Mouse (Mus musculus) regulatory T cell (primary cell): ENCODE results near the gene Brdt.
"Not testable (repeated sequence)": the region's sequence is repeated elsewhere in the genome, so short reads cannot be mapped to it uniquely, and the experiment has no call there.

Experiments
- in situ Hi-C: fragments of 300-600 bp; cut with MboI, MseI; formaldehyde crosslinking; loops from one replicate; pipeline ENCODE4 v1.15.1; 2025; ENCODE audit warnings: high pct_unique_total_duplicates

The Brdt gene

DNA sequence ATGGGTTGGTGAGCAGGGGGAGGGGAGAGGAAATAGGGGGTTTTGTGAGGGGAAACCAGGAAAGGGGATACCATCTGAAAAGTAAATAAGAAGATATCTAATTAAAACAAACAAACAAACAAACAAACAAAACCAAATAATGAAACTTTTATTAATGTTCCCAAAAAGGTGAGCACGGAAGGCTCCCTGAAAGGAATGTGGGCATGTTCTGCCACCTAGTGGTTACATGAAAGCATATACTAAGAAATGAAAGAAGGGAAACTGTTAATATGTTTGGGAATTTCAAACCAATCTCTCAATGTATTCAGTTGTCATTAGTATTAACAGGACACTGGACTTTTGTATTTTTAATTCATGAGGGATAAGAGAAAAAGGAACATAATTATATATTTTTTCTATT, 10.3 kb upstream of the Brdt start:
- in situ Hi-C loops = loop anchor here (5.0 kb wide), 1 partner anchor 348 kb away; no protein-coding TSS in a partner anchor

DNA sequence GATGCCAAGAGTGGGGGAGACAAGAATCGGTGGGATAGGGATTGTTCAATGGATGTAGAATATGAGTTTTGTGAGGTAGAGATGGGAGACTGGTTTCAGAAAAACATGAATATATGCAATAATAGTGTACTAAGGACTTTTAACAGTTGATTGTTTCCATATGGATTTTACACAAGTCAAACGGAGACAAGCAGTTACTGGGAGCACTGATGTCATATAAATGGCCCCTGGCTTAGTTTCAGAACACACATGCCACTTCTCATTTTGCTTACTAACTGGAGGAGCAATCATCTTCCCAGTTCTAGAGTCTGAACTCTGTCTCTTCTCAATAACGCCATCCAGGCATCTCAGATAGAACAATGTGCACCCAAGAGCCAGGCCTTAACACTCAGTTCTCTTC, 9.4 kb downstream of the Brdt start:
- in situ Hi-C loops = no loop called here

DNA sequence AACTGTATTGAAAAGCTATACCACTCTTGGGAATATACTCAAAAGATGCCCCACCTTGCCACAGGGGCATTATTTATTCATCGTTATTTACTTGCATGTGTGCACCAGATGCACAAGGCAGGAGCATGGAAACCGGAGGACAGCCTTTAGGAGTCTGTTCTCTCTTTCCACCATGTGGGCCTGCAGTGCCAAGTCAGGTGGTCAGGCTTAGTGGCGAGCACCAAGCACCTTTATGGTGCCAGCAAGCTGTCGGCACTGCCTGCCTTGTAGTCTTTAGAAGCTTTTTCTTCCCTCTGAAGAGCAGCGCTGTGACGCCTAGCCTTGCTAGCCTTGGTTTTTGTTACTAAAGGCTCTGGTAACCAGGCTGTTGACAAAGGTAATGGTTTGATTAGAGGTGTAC, 11.9 kb downstream of the Brdt start:
- in situ Hi-C loops = no loop called here

DNA sequence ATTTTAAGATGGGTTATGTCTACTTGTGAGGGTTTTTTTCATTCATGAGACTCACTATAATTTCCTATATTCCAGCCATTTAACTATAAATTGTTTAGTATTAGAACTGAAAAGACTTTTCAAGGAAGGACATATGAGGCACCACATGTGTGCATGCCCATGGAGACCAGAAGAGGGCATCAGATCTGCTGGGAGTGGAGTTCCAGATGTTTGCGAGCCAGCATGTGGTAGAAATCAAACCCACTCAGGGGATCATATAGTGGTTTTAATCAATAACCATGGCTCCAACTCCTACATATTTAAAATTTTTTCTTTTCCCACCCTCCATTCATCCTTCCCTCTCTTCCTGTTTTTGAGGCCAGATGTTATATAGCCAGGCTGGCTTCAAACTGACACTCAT, 15.3 kb downstream of the Brdt start:
- in situ Hi-C loops = no loop called here

DNA sequence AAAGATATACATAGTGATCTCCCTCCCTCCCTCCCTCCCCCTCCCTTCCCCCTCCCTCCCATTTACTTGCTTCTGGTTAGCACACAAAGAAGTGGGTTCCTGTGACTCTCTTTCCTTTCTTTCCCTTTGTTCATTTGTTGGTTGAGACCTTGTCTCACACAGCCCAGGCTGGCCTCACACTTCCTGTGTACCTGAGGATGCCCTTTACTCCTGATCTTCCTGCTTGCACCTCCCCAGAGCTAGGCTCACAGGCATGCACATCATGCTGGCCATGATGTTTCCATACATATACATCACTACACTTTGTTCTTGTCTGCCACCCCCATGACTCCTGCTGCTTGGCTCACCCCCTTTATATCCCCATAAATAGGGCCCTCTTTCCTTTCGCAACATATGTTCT, 21.6 kb downstream of the Brdt start:
- in situ Hi-C loops = no loop called here

DNA sequence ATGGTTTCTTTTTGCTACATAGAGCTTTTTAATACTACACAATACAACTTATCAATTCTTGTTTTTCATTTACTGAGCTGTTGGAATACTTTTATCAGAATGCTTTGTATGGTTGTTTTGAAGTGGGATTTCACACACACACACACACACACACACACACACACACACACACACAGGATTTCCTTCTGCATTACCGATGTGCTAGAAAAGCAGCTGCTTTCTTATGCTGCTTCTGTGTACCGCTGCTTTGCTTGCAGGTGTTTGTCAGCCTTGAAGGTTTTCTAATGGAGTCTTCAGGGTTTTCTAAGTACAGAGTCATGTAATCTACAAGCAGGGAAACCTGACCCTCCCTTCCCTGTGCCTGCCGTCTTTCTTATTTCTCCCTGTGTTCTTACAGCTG, 23.0 kb downstream of the Brdt start:
- in situ Hi-C loops = no loop called here

DNA sequence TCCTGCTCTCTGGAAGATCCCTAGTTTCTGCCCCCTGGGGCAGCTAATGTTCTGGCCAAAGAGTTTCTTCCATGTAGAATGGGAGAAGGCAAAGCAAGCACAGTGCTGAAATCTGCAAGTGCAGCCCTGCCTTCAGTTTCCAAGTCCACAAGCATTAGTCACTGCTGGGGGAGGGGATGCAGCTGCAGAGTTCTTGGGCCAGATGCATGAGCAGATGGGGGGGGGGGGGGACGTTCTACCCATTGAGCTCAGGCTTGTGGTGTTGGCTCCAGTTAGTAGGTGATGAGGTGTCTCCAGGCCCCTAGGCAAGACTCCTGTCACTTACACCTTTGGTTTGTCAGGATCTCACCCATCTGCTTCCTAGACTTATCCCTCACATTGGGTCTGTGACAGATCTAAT, 24.8 kb downstream of the Brdt start:
- in situ Hi-C loops = no loop called here

DNA sequence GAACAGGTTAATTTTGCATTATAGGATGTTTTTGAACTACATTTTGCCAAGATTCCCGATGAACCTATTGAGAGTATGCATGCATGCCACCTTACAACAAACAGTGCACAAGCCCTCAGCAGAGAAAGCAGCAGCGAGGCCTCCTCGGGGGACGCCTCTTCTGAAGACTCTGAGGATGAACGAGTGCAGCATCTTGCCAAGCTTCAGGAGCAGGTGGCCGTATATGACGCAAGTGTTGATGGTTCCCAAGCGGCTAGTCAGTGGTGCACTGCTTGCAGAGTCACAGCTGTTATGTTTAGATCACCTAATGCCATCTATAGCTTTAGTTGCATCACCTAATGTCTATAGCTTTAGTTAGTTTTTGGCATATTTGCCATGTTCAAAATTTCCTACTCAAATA, 26.8 kb downstream of the Brdt start:
- in situ Hi-C loops = no loop called here

DNA sequence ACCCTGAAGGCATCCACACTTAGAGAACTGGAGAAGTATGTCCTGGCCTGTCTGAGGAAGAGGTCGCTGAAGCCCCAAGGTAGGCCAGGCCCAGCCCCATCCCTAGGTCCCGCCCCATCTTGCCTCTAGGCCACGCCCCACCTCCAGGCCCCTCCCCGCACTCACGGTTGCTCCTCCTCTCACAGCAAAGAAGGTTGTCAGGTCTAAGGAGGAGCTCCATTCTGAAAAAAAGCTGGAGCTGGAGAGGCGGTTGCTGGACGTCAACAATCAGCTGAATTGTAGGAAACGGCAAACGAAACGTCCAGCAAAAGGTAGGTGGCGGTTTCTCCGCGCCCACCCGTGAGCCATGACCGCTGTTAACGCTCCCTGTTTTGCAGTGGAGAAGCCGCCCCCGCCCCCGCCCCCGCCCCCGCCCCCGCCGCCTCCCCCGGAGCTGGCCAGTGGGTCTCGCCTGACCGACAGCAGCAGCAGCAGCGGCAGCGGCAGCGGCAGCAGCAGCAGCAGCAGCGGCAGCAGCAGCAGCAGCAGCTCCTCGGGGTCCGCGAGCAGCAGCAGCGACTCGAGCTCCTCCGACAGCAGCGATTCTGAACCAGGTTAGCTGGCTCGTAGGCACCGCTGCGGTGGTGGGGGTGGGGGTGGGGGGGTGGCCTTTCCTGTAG, 28.6 kb downstream of the Brdt start:
- in situ Hi-C loops = no loop called here

DNA sequence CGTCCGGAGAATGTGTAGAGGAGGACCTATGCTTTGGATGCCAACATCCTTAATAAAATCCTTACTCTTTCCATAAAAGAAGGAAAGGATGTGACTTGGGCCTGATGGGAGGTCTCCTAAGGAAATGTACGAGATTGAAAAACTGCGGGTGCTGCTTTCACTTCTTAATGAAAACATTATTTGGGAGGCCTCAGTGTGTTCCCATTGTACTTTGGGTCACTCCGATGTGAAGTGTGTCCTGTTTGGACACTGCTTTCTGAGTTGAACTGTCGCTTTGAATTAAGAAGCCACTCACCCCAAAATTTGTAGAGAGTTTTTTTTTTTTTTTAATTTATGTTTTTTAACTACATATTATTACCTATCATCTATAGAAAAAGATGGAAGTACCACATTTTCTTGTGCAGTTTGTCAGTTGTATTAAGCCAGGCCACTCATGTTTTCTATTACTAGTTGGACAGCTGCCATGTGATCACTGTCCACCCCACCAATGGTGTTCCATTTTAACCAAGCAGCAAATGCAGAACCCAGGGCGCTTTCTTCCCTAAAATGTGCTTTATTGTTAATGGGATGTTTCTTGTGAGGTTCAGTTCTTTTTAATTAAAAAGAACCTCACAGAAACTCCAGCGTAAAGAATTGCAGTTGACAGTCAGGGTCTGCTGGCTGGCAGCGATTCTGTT, 29.2 kb downstream of the Brdt start:
- in situ Hi-C loops = no loop called here

DNA sequence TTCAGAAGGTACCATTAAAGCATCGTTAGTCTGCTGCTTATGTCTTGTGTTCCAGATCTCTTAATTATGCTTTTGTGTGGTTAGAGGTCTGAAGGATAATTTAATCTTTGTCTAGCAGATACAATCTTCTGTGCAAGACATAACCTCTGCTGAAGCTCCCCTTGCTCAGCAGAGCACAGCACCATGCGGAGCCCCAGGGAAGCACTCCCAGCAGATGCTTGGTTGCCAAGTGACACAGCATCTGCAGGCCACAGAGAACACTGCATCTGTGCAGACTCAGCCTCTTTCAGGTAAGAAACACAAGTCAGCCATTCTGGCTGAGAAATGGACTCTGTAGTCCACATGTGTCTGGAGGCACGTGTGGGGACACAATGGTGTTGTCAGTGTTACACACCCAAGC, 39.1 kb downstream of the Brdt start:
- in situ Hi-C loops = no loop called here

DNA sequence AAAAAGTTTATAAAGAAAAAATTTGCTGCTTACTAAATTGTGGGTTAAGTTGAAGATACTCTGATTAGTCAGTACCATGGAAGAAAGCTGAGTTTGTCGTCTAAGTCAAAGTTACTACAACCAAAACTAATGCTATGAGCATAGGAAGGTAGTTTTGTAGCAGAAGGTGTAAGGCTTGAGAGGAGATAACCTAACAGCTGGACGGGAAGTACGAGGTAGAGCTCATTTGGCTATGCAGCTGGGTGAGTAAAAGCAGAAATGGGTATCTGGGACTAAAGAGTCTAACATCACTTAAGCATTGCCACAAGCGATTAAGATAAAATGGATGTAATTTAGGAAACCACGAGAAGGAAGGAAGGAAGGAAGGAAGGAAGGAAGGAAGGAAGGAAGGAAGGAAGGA, 40.4 kb downstream of the Brdt start:
- in situ Hi-C loops = no loop called here

DNA sequence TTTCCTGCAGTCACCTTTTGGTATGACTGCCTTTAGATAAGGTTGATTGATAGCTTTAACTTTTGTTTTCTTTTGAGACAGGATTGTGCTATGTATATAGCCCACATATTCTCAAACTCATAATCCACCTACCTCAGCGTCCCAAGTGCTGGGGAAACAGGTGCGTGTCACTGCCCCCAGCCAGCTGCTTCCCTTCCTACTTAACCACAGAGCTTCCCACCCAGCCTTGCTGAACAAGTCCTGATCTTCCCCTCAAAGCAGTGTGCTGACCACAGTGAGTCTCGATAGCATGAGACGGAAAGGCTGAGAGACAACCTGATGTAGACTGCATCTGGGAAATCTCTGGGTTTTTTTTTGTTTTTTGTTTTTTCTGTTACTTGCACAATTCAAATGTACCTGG, 42.3 kb downstream of the Brdt start:
- in situ Hi-C loops = no loop called here

DNA sequence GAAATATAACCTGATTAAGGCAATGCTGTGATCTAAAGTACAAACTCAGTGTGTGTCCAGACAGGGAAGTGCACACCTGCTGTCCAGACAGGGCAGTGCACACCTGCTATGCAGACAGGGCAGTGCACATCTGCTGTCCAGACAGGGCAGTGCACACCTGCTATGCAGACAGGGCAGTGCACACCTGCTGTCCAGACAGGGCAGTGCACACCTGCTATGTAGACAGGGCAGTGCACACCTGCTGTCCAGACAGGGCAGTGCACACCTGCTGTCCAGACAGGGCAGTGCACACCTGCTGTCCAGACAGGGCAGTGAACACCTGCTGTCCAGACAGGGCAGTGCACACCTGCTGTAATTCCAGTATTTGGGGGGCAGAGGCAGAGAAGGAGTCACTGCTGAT, 55.5 kb downstream of the Brdt start:
- in situ Hi-C loops = not testable (repeated sequence)

DNA sequence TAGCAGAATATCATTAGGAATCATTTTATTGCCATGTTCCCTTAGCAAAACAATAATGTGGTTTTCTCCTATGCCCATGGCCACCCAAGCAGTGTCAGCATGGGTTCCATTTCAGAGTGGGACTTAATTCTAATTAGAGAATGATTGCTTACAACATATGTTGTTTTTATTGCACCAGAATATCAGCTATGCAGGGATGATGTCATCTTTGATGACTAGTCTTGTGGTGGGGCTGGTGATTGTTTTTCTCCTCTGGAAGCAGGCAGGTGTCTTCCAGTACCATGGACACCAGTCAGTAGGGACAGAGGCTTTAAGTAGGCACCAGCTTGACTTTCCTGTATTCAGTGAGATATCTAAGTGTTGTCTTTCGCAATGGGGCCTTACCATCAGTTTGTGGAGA, 56.8 kb downstream of the Brdt start:
- in situ Hi-C loops = no loop called here

DNA sequence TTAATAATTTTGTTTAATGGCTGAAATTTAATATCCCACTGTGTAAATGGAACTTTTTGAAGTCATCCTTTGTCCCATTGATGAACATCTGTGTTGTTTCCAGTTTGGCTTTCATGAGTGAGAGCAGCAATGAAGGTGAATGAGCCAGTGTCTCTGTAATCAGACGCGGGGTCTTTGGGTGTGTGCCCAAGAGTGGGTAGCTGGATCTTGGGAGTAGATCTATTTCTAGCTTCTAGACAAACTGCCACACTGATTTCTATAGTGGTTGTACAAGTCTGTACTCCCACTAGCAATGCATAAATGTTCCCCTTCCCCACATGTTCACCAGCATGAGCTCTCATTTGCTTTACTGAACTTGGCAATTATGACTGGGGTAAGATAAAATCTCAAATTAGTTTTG, 58.4 kb downstream of the Brdt start:
- in situ Hi-C loops = no loop called here

DNA sequence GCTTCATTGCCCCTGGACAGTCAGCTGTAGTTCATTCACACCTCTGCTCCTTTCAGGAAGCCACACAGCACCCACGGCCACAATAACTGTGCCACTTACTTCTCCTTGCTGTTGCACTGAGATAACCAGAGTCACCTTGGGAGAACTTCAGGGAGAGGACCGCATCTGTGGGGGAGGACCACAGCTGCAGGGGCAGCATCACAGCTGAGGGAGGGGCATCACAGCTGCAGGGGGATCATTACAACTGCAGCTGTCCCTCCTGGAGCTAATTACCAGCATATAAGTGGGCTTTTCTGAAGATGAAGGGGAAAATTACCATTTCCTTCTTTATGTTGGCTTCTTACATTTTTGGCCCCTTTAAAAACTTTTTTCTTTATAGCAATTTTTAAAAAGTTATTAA, 63.5 kb downstream of the Brdt start:
- in situ Hi-C loops = no loop called here

DNA sequence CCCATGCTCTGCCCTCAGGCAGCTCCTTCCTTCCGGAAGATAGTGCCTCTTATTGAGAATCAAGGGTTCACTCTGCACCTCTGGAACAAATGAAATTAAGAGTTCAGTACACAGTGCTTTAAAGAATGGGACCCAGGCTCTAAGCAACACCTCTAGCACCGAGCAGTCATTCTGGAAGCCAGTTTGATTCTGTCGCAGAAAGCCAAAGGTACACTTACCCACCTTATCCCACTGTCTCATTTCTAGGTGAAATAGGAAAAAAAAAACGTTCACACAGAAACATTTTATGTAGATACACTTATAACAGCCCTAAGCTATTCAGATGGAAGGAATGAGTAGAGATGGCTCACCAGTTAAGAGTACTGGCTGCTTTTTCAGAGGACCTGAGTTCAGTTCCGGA, 71.5 kb downstream of the Brdt start, which contains the start of gene Ephx4:
Ephx4 (plus strand) TSS at position 301 of the 400 bp plus-strand sequence.
- in situ Hi-C loops = no loop called here

DNA sequence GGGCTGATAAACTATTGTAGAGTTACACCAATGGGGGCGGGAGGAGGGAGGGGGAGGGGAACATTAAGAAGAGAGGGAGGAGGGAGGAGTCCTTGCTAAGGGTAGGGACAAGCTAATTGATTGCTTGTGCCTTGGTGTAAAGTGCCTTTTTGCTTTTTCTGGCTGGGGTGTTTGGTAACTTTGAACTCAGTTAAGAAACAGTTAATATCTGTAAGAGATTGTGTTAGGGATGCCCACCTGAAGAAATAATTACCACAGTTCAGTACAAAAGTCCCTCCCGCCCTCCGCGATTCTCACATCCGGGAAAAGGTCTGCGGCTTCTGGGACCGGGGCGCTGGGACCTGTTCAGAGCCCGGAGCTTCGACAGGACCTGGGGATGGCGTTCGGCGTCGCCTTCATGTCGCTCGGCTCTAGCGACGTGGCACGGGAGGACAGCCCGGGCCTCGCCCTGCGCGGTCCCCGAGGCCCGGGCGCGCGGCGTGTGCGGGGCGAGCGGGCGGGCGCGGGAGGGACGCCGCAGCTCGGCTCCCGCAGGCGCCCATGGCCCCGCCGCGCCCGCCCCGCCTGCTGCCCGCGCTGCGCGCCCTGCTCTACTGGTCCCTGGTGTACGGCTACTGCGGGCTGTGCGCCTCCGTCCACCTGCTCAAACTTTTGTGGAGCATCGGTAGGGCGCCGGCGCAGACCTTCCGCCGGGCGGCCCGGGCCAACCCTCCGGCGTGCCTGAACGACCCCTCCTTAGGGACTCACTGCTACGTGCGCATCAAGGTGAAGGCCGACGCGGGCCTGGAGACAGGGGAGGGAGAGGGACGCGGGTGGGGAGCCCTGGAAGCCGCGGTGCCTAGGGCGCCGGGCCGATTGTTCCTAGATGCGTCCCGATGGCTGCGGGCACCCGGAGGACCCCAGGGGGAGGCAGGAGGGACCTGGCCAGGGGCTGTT, 72.3 kb downstream of the Brdt start:
- in situ Hi-C loops = no loop called here

DNA sequence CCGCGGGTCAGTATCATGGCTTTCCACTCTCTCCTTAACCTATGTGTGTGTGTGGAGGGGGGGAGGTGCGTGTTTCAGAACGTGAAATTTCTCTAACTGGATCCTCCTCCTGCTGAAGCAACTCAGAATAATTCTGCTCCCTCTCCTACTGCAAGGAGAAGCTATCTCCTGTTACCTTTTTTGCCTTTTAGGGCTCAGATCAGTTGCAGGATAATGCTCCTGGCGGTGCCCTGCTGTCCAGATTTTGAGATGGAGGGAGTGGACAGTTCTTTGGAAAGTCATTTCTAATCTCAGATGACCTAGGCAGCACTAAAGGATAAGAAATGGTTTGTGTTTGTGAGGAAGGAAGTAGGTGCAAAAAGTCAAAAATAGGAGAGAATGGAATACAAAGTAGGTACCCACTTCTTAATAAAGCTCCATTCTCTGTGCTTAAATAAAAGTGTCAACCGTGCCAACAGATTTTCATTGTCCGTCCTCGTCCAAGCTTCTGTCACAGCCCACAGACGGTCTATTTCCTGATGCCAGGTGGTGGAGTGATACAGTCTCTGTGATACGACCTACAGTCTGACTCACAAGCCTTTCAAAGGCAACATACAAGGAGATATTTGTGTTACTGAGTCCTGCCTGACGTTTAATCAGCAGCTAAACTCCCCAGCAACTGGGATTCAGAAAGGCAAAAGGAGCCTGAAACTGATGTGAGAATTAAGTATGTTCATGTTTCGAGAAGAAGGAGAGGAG, 73.2 kb downstream of the Brdt start:
- in situ Hi-C loops = no loop called here

DNA sequence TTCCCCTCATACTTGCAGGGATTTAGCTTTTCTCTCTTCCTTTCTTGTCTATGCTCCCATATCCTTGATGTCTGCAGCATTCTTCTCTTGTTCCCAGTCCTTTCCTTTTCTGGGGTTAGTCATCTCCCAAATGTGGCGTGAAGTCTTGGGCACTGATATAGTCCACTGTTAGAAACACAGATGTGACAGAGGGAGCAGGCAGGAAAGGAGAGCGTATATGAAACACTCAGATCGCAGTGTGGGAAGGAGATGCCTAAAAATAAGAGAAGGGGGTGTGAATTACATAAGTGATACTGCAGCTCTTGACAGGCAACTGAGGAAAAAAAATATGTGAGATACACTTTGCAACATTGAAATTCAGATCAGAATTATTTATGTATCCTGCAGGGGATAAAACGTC, 74.4 kb downstream of the Brdt start:
- in situ Hi-C loops = no loop called here

DNA sequence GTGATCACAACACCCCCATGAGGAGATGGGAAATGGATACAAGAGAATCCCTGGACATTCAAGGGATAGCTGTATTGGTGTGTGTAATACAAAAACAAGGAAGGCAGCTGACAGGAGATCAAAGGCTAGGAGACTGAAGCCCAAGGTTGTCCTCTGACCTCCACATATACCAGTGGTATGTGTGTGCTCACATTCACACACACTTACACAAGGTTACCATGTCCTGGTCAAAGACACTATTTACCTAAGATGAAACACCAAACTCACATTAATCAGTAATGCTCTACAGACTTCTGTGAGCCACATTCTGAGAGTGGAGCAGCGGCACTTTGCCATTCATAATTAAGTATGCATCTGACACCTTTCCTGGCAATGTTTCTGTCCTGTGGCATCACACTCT, 79.3 kb downstream of the Brdt start:
- in situ Hi-C loops = no loop called here
